Mouse (Mus musculus): Measurements from ENCODE around the gene Synj2. TPM values are rescaled to one million over a fixed set of nuclear protein-coding genes. Genes with fewer than 3 reads are reported as not detected.
A peak's percentile ranks its signal among the peaks of the same experiment; 100 is the strongest.

Gene Synj2
- polyA plus RNA-seq, 1 experiment: 1.6 TPM

DNA sequence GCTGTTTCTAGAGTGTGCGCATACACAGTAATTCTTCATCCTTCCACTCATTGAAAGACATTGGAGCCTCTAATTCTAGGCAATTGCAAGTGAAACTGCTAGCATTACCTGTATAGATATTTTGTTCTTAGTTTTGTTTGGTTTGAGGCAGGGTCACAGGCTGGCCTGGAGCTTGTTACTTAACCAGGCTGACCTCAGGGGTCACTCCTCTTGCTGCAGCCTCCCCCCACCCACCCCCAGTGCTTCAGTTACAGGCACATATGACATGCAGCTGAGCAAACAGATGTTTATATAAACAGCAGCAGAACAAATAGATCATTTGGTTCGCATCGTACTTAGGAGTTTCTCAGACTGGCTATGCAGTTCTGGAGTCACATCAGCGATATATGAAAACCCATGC, 28.3 kb upstream of the Synj2 start:
- no peak overlapping the region for H3K4me3 ChIP-seq (ENCODE audit: extremely low read depth, insufficient read depth, insufficient read length)
- 96% methylated on average over 4 of the region's 4 CpGs for WGBS
- no peak overlapping the region for H3K27ac ChIP-seq (ENCODE audit: insufficient read depth, low read length)
- no peaks in the 10 kb centered on the region for H3K27me3 ChIP-seq (ENCODE audit: control insufficient read depth, insufficient read depth, low read length)
- H3K4me1 ChIP-seq (ENCODE audit: control insufficient read depth, insufficient read depth, insufficient read length): no peaks in the 10 kb centered on the region
- peaks cover 25% of the 10 kb centered on the region for H3K36me3 ChIP-seq (ENCODE audit: control insufficient read depth, insufficient read depth, low read length)
- TF ChIP-seq CTCF (IDR thresholded peaks at IDR 0.05; ENCODE audit: extremely low read depth, insufficient read depth, insufficient read length, insufficient replicate concordance) (no peak), POLR2A (IDR thresholded peaks at IDR 0.05; ENCODE audit: low read depth, low read length) (no peak)
- DNase-seq (ENCODE audit: low read depth in 1 of 2, low spot score in 2 of 2): no peak

GRCm38 (mm10) chr17:5914217-5914616, 26.9 kb upstream of the Synj2 start:
- H3K4me1 ChIP-seq (ENCODE audit: control insufficient read depth, insufficient read depth, insufficient read length): no peaks in the 10 kb centered on the region
- no peak overlapping the region for H3K4me3 ChIP-seq (ENCODE audit: extremely low read depth, insufficient read depth, insufficient read length)
- no peak for DNase-seq (ENCODE audit: low read depth in 1 of 2, low spot score in 2 of 2)
- WGBS: 81% methylated on average over 5 of the region's 5 CpGs
- H3K27me3 ChIP-seq (ENCODE audit: control insufficient read depth, insufficient read depth, low read length): no peaks in the 10 kb centered on the region
- peaks cover 21% of the 10 kb centered on the region for H3K36me3 ChIP-seq (ENCODE audit: control insufficient read depth, insufficient read depth, low read length)
- TF ChIP-seq POLR2A (IDR thresholded peaks at IDR 0.05; ENCODE audit: low read depth, low read length) (no peak), CTCF (IDR thresholded peaks at IDR 0.05; ENCODE audit: extremely low read depth, insufficient read depth, insufficient read length, insufficient replicate concordance) (no peak)
- H3K27ac ChIP-seq (ENCODE audit: insufficient read depth, low read length): no peak overlapping the region

- no peaks in the 10 kb centered on the region for H3K4me1 ChIP-seq (ENCODE audit: control insufficient read depth, insufficient read depth, insufficient read length)
- H3K4me3 ChIP-seq (ENCODE audit: extremely low read depth, insufficient read depth, insufficient read length): no peak overlapping the region
- H3K27me3 ChIP-seq (ENCODE audit: control insufficient read depth, insufficient read depth, low read length): no peaks in the 10 kb centered on the region
- no peak overlapping the region for H3K27ac ChIP-seq (ENCODE audit: insufficient read depth, low read length)
- peaks cover 30% of the 10 kb centered on the region for H3K36me3 ChIP-seq (ENCODE audit: control insufficient read depth, insufficient read depth, low read length)
- 93% methylated on average over 8 of the region's 8 CpGs for WGBS
- DNase-seq (ENCODE audit: low read depth in 1 of 2, low spot score in 2 of 2): no peak
- no peak for TF ChIP-seq POLR2A (IDR thresholded peaks at IDR 0.05; ENCODE audit: low read depth, low read length)
- TF ChIP-seq CTCF (IDR thresholded peaks at IDR 0.05; ENCODE audit: extremely low read depth, insufficient read depth, insufficient read length, insufficient replicate concordance): no peak
These were observed 19.1 kb upstream of the Synj2 start for GRCm38 (mm10) chr17:5921954-5922353.

GRCm38 (mm10) chr17:5923281-5923680, 17.8 kb upstream of the Synj2 start:
- WGBS: 86% methylated on average over 9 of the region's 9 CpGs
- H3K36me3 ChIP-seq (ENCODE audit: control insufficient read depth, insufficient read depth, low read length): peaks cover 35% of the 10 kb centered on the region
- no peak for DNase-seq (ENCODE audit: low read depth in 1 of 2, low spot score in 2 of 2)

DNA sequence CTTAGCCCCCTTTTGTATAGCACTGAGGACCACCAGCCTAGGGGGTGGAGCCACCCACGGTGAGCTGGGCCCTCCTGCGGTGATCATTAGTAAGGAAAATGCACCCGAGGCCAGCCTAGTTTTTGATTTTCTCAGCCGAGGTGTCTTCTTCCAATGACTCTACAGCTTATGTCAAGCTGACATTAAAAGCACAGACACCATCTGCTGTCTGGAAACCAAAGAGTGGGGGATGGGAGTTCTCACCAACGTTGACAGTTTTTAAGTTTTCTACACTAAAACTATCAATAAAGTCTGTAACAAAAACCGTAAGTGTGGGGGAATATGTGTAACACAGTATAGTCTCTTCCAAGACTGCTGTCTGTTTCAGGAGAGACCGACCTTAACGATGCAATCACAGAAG, 16.8 kb upstream of the Synj2 start:
- Histone ChIP-seq H3K4me3 (ENCODE audit: extremely low read depth, insufficient read depth, insufficient read length) (no peak overlapping the region), H3K36me3 (ENCODE audit: control insufficient read depth, insufficient read depth, low read length) (peaks cover 28% of the 10 kb centered on the region), H3K4me1 (ENCODE audit: control insufficient read depth, insufficient read depth, insufficient read length) (no peaks in the 10 kb centered on the region), H3K27me3 (ENCODE audit: control insufficient read depth, insufficient read depth, low read length) (no peaks in the 10 kb centered on the region), H3K27ac (ENCODE audit: insufficient read depth, low read length) (no peak overlapping the region)
- TF ChIP-seq POLR2A (IDR thresholded peaks at IDR 0.05; ENCODE audit: low read depth, low read length) (no peak), CTCF (IDR thresholded peaks at IDR 0.05; ENCODE audit: extremely low read depth, insufficient read depth, insufficient read length, insufficient replicate concordance) (no peak)
- DNase-seq (ENCODE audit: low read depth in 1 of 2, low spot score in 2 of 2): no peak
- WGBS: 82% methylated on average over 8 of the region's 8 CpGs

More at GRCm38 (mm10) chr17:5923281-5923680, 17.8 kb upstream of the Synj2 start:
- peak; percentile 29; the same call in 1 of the 2 replicates for TF ChIP-seq CTCF (IDR thresholded peaks at IDR 0.05; ENCODE audit: extremely low read depth, insufficient read depth, insufficient read length, insufficient replicate concordance)
- TF ChIP-seq POLR2A (IDR thresholded peaks at IDR 0.05; ENCODE audit: low read depth, low read length): no peak
- no peaks in the 10 kb centered on the region for H3K27me3 ChIP-seq (ENCODE audit: control insufficient read depth, insufficient read depth, low read length)
- no peak overlapping the region for H3K4me3 ChIP-seq (ENCODE audit: extremely low read depth, insufficient read depth, insufficient read length)
- H3K27ac ChIP-seq (ENCODE audit: insufficient read depth, low read length): no peak overlapping the region
- H3K4me1 ChIP-seq (ENCODE audit: control insufficient read depth, insufficient read depth, insufficient read length): no peaks in the 10 kb centered on the region

- Histone ChIP-seq H3K36me3 (ENCODE audit: control insufficient read depth, insufficient read depth, low read length) (peaks cover 22% of the 10 kb centered on the region), H3K4me1 (ENCODE audit: control insufficient read depth, insufficient read depth, insufficient read length) (0 out of 2 replicates have a peak, but pooled peaks cover 2% of the 10 kb centered on the region), H3K27me3 (ENCODE audit: control insufficient read depth, insufficient read depth, low read length) (no peaks in the 10 kb centered on the region), H3K4me3 (ENCODE audit: extremely low read depth, insufficient read depth, insufficient read length) (no peak overlapping the region), H3K27ac (ENCODE audit: insufficient read depth, low read length) (no peak overlapping the region)
- TF ChIP-seq POLR2A (IDR thresholded peaks at IDR 0.05; ENCODE audit: low read depth, low read length) (no peak), CTCF (IDR thresholded peaks at IDR 0.05; ENCODE audit: extremely low read depth, insufficient read depth, insufficient read length, insufficient replicate concordance) (no peak)
- DNase-seq (ENCODE audit: low read depth in 1 of 2, low spot score in 2 of 2): no peak
- WGBS: 66% methylated on average over 7 of the region's 7 CpGs
These were observed 14.4 kb upstream of the Synj2 start for GRCm38 (mm10) chr17:5926710-5927109.

DNA sequence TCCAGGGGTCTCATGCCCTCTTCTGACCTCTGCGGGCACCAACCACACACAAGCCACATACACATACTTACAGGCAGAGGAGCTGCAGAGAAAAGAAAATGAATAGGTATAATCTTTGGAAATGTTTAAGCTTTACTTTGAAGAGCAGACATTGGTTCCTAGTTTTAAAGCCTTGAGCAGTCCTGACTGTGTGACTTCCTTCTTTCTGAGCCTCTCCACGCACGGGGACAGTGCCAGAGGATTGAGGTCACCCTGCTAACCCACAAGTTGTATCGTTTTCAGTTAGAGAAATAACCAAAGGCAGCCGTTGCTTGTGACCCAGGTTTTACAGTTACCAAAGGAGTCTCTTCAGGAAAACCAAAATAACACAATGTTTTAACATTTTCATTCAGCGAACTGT, 12.0 kb upstream of the Synj2 start:
- Histone ChIP-seq H3K27me3 (ENCODE audit: control insufficient read depth, insufficient read depth, low read length) (no peaks in the 10 kb centered on the region), H3K4me1 (ENCODE audit: control insufficient read depth, insufficient read depth, insufficient read length) (0 out of 2 replicates have a peak, but pooled peaks cover 2% of the 10 kb centered on the region), H3K4me3 (ENCODE audit: extremely low read depth, insufficient read depth, insufficient read length) (no peak overlapping the region), H3K36me3 (ENCODE audit: control insufficient read depth, insufficient read depth, low read length) (peaks cover 15% of the 10 kb centered on the region), H3K27ac (ENCODE audit: insufficient read depth, low read length) (no peak overlapping the region)
- DNase-seq (ENCODE audit: low read depth in 1 of 2, low spot score in 2 of 2): no peak
- WGBS: 27% methylated on average over 6 of the region's 6 CpGs
- TF ChIP-seq CTCF (IDR thresholded peaks at IDR 0.05; ENCODE audit: extremely low read depth, insufficient read depth, insufficient read length, insufficient replicate concordance): no peak
- no peak for TF ChIP-seq POLR2A (IDR thresholded peaks at IDR 0.05; ENCODE audit: low read depth, low read length)
